Mouse (Mus musculus) embryonic facial prominence, embryonic 15.5 days (tissue): ENCODE data around the gene Ccdc130. TPM values are rescaled to one million over a fixed set of nuclear protein-coding genes. Genes with fewer than 3 reads are reported as not detected.

Experiments
- ATAC-seq: fragments of 200-750 bp; cut with Nextera tagmentation; 2 replicates; pipeline ENCODE4 v1.8.0; 2017; ENCODE audit warnings: low read depth, moderate TSS enrichment; ENCODE audit not compliant: insufficient number of reproducible peaks, low FRiP score, low TSS enrichment
- H3K27ac ChIP-seq: fragments of 300-500 bp; sonication (generic); replicated peaks from 2 replicates; pipeline ENCODE4 v1.5.1; 2015; ENCODE audit warnings: mild to moderate bottlenecking, inconsistent platforms
- H3K27me3 ChIP-seq: fragments of 300-500 bp; sonication (generic); 2 replicates; pipeline ENCODE4 v1.6.1; 2015; ENCODE audit warnings: inconsistent platforms
- H3K36me3 ChIP-seq: fragments of 300-500 bp; sonication (generic); 2 replicates; pipeline ENCODE4 v1.6.1; 2015; ENCODE audit warnings: mild to moderate bottlenecking, inconsistent platforms
- H3K4me1 ChIP-seq: fragments of 300-500 bp; sonication (generic); 2 replicates; pipeline ENCODE4 v1.6.1; 2015; ENCODE audit warnings: inconsistent platforms
- H3K4me2 ChIP-seq: fragments of 300-500 bp; sonication (generic); replicated peaks from 2 replicates; pipeline ENCODE4 v1.6.1; 2015; ENCODE audit warnings: mild to moderate bottlenecking, inconsistent platforms
- H3K4me3 ChIP-seq: fragments of 300-500 bp; sonication (generic); replicated peaks from 2 replicates; pipeline ENCODE4 v1.5.1; 2015; ENCODE audit warnings: mild to moderate bottlenecking, inconsistent platforms
- H3K9ac ChIP-seq: fragments of 300-500 bp; sonication (generic); 2 replicates; pipeline ENCODE4 v1.6.1; 2015; ENCODE audit warnings: inconsistent platforms
- H3K9me3 ChIP-seq: fragments of 300-500 bp; sonication (generic); replicated peaks from 2 replicates; pipeline ENCODE4 v1.6.1; 2016; ENCODE audit warnings: inconsistent platforms
- WGBS: fragments of 180-500 bp; shearing (Covaris S2); methylation state at CpG from one replicate; pipeline ENCODE4 v1.1.7; 2015; 5-methylcytosine and 5-hydroxymethylcytosine counted together
- polyA plus RNA-seq: library from polyadenylated mRNA; unstranded; fragments of >200 nt; fragmentation: Nextera tagmentation; extraction: Ambion mirVana; gene quantifications from 2 replicates; pipeline ENCODE4 v1.2.1, GENCODE M21; 2015

Ccdc130 gene
- polyA plus RNA-seq, 1 experiment from 2014 or later, result 28.5 TPM

DNA sequence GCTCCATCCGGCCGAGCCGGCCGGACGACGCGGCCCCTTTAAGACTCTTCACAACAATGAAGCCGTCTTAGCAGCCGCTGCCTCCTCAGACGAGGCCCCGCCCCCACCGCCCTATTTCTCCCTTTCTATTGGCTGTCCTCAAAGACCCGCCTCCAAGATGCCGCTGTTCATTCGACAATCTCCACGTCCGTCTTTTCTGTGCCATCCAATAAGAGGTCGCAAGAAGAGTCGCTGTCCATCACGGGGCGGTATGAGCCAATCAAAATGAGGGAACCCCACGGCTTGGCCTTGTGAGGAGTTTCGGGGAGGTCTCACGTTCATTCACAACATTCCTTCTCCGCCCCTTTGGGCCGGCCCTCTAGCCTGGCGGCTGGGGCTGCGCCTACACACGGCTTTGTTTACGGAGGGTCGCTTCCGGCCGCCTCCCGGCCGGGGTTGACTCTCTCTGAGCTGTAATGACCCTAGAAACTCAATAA is 33.1 kb downstream of the Ccdc130 start, which contains the start of gene Zswim4:
Gene Zswim4, minus strand, starts transcription at position 58 of the 476 bp plus-strand sequence.
- WGBS, result under 1% methylated on average over 35 of the region's 35 CpGs
- peak within 1 kb of the TSS; percentile 94 for H3K9ac ChIP-seq
- peak within 1 kb of the TSS; percentile 80 for H3K4me3 ChIP-seq
- no peaks in the 10 kb centered on the region for H3K27me3 ChIP-seq
- H3K4me1 ChIP-seq, result peaks cover 24% of the 10 kb centered on the region
- H3K9me3 ChIP-seq, result no peaks in the 10 kb centered on the region
- peaks cover 29% of the 10 kb centered on the region for H3K36me3 ChIP-seq
- peak within 1 kb of the TSS; percentile 93 for H3K27ac ChIP-seq
- H3K4me2 ChIP-seq, result peak within 1 kb of the TSS; percentile 68
- peak; percentile 98 for ATAC-seq

DNA sequence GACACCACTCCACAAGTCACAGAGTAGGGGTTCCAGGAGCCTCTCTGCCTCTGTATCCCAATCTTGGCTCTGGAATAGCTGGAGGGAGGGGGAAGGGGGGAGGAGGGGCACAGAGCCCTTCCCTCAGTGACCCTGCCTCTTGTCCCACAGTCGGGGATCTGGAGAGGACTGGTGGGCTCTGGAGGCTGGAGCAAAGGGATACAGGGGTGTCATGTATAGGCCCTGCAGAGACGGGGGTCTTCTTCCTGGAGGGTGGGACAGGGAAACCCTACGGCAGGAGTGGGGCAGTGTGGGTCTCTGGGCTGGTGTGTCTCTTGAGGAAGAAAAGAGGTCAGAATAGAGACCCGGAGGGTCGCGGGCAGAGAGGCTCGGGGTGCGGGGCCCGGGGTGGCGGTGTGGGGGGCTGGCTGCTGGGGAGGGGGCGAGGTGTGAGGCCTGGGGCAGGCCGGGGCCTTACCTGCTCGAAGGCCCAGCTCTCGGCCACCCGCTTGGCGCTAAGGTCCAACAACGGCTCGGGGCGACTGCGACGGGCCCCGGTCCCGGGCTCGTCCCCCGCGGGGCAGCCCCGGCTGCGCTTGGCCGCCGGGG is 33.7 kb downstream of the Ccdc130 start:
- Histone ChIP-seq H3K4me1 (peaks cover 24% of the 10 kb centered on the region), H3K9me3 (no peaks in the 10 kb centered on the region), H3K27ac (peak overlapping the region; percentile 40), H3K27me3 (no peaks in the 10 kb centered on the region), H3K9ac (peak overlapping the region; percentile 94), H3K4me2 (peak overlapping the region; percentile 68), H3K36me3 (peaks cover 34% of the 10 kb centered on the region), H3K4me3 (peak overlapping the region; percentile 80)
- WGBS, result under 1% methylated on average over 29 of the region's 30 CpGs
- peak; percentile 2; the same call in 1 of the 2 replicates for ATAC-seq

DNA sequence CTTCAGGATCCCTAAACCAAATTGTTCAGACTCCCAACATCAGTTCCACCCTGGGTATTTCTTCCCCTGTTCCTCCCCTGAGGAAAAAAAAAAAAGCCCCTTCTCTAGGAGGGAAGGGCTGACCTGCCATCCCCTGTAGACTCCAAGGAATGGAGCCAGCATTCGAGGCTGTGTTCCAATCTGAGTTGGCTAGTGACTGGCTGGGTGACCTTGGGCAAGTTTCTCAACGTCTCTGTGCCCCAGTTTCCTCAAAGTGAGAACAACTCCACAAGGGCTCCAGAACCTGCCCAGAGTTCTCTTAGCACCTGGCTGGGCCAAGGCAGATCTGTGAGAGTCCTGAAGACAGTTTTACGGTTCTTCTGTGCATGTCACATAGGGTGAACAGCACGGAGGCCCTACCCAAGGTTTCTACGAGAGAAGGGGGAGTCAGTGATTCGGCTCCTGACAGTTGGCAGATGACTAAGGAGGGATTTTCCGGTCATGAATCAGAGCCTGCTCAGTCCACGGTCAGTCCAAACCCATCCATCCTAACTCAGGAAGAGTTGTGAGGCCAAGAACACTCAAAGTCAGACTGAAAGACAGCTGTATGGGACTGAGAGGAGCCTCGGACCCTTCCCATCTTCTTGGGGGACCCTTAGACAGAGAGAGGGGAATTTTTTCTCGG is 34.3 kb downstream of the Ccdc130 start:
- Histone ChIP-seq H3K4me3 (peak overlapping the region; percentile 80), H3K4me1 (peaks cover 24% of the 10 kb centered on the region), H3K36me3 (peaks cover 40% of the 10 kb centered on the region), H3K9me3 (no peaks in the 10 kb centered on the region), H3K4me2 (peak overlapping the region; percentile 68), H3K27me3 (no peaks in the 10 kb centered on the region), H3K27ac (no peak overlapping the region), H3K9ac (peak overlapping the region; percentile 94)
- WGBS, result 21% methylated on average over 10 of the region's 10 CpGs
- ATAC-seq, result no peak

DNA sequence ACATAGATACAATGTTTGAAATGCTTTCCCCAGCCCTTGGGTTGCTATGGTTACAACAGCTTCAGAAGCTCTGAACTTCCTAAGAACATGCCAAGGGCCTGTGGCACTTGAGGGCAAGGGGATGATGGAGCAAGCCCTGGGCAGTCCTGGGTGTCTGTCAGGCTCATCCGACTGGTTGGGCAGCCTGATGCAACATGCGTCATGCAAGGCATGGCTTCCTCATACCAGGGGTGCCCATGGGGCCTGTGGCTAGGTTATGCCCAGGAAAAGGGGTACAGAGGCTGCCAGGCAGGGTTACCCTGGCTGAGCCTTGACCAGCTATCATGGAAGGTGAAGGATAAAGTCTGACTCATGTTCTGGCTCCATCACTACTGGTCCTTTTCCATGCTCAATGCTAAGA is 37.1 kb downstream of the Ccdc130 start:
- ATAC-seq, result no peak
- no peak overlapping the region for H3K4me2 ChIP-seq
- no peaks in the 10 kb centered on the region for H3K27me3 ChIP-seq
- H3K4me3 ChIP-seq, result no peak overlapping the region
- peaks cover 67% of the 10 kb centered on the region for H3K36me3 ChIP-seq
- H3K9me3 ChIP-seq, result no peaks in the 10 kb centered on the region
- H3K27ac ChIP-seq, result no peak overlapping the region
- WGBS, result 85% methylated on average over 2 of the region's 2 CpGs
- H3K4me1 ChIP-seq, result peaks cover 24% of the 10 kb centered on the region
- H3K9ac ChIP-seq, result no peak overlapping the region

DNA sequence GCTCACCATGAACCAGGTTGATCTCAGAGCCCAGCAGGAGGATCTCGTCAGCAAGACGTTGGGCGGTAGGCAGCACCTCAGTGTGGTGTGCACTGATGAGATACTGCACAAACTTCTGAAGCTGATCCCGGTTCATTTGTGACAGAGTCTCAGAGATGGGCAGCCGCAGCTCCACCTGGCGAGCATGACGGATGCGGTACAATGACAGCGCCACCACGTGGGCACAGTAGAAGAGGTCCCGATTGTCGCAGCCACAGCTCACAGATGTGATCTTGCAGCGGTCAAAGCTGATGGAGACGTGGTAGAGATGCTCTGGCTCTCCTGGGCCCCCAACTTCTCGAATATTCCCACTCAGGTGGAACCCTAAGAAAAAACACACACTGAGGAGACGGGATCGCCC is 39.4 kb downstream of the Ccdc130 start:
- Histone ChIP-seq H3K4me2 (no peak overlapping the region), H3K9me3 (no peaks in the 10 kb centered on the region), H3K4me3 (no peak overlapping the region), H3K36me3 (peaks cover 90% of the 10 kb centered on the region), H3K4me1 (peaks cover 12% of the 10 kb centered on the region), H3K27ac (no peak overlapping the region), H3K9ac (no peak overlapping the region), H3K27me3 (no peaks in the 10 kb centered on the region)
- 83% methylated on average over 17 of the region's 17 CpGs for WGBS
- no peak for ATAC-seq

DNA sequence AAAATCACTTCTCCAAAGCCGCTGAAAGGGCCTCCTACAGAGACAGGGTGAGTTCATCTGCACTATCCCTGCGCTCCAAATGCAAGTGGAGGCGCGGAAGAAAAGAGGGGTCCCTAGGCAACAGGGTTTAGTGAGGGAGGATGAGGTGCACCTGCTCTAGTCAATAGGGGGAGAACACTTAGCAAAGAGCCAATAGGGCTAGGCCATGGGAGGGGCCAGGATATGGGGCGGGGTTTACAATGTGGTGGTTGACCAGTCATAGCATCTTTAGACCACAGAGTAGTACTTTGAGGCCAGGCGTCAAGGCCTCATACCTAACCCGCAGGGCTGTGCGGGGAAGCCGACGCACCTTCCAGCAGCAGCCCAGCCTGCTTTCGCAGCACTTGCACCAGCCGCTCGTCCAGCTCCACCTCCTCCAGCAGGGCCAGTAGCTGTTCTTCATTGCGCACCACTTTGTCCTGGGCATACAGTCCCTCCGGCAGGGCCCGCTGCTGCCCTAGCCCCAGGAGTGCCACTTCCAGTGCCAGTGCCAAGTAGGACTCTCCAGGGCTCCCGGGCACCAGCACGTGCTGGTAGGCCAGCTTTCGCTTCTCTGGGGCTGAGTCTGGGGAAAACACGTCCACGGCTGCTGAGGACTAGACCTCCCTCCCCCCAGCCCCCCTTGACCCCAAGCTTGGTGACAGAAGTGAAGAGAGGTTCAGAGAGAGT is 46.7 kb downstream of the Ccdc130 start:
- Histone ChIP-seq H3K36me3 (peaks cover 94% of the 10 kb centered on the region), H3K27ac (no peak overlapping the region)

DNA sequence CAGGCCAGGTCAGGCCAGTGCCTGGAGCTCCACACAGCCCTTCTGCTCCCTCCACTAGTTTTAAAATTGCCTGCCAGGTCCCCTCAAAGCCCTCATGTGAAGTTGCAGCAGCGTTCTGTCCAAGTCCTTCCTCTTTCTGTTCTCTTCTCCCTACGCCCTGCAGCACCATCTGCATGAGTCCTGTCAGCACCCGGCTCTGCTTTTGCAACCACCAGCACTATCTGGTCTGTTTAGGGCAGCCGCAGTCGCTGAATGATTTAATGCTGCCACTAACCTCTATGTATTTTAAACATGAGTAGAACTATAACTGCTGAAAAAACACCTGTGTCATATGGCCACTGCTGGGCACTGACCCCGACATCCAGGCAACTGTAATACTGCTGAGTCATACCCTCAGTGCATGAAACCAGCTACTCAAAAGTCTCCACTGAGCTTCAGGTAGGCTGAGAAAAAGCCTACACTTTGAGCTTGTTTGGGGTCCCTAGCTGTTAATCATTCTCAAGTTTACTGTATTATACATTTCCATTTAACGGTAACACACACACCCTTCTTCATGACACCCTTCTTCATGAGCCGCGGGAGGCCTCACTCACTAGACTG is 47.5 kb downstream of the Ccdc130 start:
- H3K27ac ChIP-seq, result no peak overlapping the region
- no peak for ATAC-seq

More for the DNA sequence above, 46.7 kb downstream of the Ccdc130 start:
- Histone ChIP-seq H3K9ac (no peak overlapping the region), H3K4me3 (no peak overlapping the region), H3K4me2 (no peak overlapping the region), H3K4me1 (no peaks in the 10 kb centered on the region), H3K27me3 (no peaks in the 10 kb centered on the region), H3K9me3 (no peaks in the 10 kb centered on the region)
- 76% methylated on average over 21 of the region's 21 CpGs for WGBS
- 0 out of 2 replicates have a peak, but pooled peaks have one; percentile 48 for ATAC-seq

DNA sequence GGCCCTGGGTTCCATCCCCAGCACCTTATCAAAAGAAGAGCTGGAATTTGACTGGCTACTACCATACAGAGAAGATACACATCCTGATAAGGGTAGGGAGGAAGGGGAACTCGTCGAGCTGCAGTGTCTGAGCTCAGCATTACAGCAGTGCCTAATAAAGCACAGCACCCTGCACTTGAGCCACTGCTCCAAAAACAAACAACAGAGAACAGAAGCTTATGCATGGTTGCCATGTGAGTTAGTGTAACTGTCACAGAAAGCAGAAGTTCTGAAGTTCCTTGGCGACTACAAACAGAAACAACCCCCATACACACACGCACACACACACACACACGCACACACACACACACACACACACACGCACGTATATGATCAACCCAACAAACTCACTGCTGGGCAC is 50.1 kb downstream of the Ccdc130 start:
- ATAC-seq, result no peak
- Histone ChIP-seq H3K4me1 (no peaks in the 10 kb centered on the region), H3K27ac (no peak overlapping the region), H3K27me3 (no peaks in the 10 kb centered on the region), H3K4me3 (no peak overlapping the region), H3K9ac (no peak overlapping the region), H3K9me3 (no peaks in the 10 kb centered on the region), H3K36me3 (peaks cover 94% of the 10 kb centered on the region), H3K4me2 (no peak overlapping the region)
- 83% methylated on average over 7 of the region's 7 CpGs for WGBS

More for the DNA sequence above, 47.5 kb downstream of the Ccdc130 start:
- H3K9ac ChIP-seq, result no peak overlapping the region
- H3K27me3 ChIP-seq, result no peaks in the 10 kb centered on the region
- H3K4me1 ChIP-seq, result no peaks in the 10 kb centered on the region
- peaks cover 94% of the 10 kb centered on the region for H3K36me3 ChIP-seq
- H3K4me2 ChIP-seq, result no peak overlapping the region
- H3K9me3 ChIP-seq, result no peaks in the 10 kb centered on the region
- WGBS, result 93% methylated on average over 9 of the region's 9 CpGs
- no peak overlapping the region for H3K4me3 ChIP-seq

DNA sequence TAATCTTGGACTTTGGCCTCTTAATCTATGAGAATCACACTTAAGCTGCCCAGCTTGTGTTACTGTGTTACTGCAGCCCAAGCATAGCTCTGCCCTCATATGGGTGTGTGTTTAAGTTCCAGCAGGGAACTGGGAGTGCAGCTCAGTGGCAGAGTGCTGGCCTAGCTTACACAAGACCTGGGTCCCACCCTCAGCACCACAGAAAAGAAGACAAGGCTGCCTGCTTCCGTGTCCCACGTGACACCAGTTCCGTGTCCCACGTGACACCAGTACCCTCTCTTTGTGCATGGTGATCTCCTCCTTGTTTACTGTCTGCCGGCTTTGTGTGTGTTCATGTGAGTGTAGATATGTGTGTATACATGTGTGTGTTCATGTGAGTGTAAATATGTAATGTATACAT is 52.0 kb downstream of the Ccdc130 start:
- no peak for ATAC-seq
- Histone ChIP-seq H3K4me1 (no peaks in the 10 kb centered on the region), H3K4me2 (no peak overlapping the region), H3K9ac (no peak overlapping the region), H3K9me3 (no peaks in the 10 kb centered on the region), H3K27me3 (no peaks in the 10 kb centered on the region), H3K27ac (no peak overlapping the region), H3K4me3 (no peak overlapping the region), H3K36me3 (peaks cover 93% of the 10 kb centered on the region)
- WGBS, result 91% methylated on average over 5 of the region's 5 CpGs

DNA sequence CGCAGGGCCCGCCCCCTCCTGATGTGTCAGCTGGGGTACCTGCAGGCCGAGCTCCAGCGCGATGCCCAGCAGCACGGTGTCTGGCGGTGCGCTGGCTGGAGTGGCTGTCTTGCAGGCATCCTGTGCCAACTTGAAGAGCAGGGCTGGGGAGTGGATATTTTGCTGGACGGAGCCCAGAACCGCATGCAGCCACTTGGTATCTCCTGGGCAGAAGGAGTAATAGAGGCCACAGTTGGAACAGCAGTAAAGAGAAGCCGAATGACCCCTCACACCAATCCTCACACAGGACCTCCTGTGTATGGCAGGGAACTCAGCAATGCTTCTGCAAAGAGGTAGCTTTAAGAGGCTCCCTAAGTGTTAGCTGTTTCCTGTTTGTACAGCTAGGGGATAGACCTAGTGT is 53.0 kb downstream of the Ccdc130 start:
- WGBS, result 92% methylated on average over 11 of the region's 11 CpGs
- Histone ChIP-seq H3K27ac (no peak overlapping the region), H3K36me3 (peaks cover 93% of the 10 kb centered on the region), H3K27me3 (no peaks in the 10 kb centered on the region), H3K4me2 (no peak overlapping the region), H3K4me3 (no peak overlapping the region), H3K4me1 (no peaks in the 10 kb centered on the region), H3K9me3 (no peaks in the 10 kb centered on the region), H3K9ac (no peak overlapping the region)
- no peak for ATAC-seq

DNA sequence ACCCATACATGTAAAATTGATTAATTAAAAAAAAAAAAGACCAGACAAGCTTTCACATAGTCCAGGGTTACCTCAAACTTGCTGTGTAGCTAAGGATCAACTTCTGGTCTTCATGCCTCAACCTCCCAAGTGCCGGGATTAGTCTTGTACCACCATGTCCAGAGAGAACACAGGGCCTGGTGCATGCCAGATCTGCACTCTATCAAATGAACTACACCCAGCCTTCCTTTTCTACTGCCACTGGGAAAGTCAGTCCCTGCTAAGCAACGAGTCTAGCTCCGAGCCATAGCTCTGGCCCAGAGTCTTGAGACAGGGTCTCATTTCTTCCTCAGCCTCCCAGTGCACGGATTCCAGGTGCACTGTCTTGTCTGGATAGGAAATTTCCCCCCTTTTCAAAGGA is 56.9 kb downstream of the Ccdc130 start:
- H3K4me3 ChIP-seq, result no peak overlapping the region
- H3K36me3 ChIP-seq, result peaks cover 94% of the 10 kb centered on the region
- no peaks in the 10 kb centered on the region for H3K9me3 ChIP-seq
- no peaks in the 10 kb centered on the region for H3K27me3 ChIP-seq
- H3K27ac ChIP-seq, result no peak overlapping the region
- no peak overlapping the region for H3K9ac ChIP-seq
- no peak for ATAC-seq
- 90% methylated on average over 4 of the region's 4 CpGs for WGBS
- H3K4me1 ChIP-seq, result peaks cover 23% of the 10 kb centered on the region
- no peak overlapping the region for H3K4me2 ChIP-seq
